Mouse (Mus musculus): ENCODE results near the gene Vwa8. TPM values are rescaled to one million over a fixed set of nuclear protein-coding genes. Genes with fewer than 3 reads are reported as not detected.

The Vwa8 gene
- total and polyA plus RNA-seq, 3 experiments: 4.5 to 35.4 (median 18.5) TPM

- H3K36me3 ChIP-seq (replicated peaks): peaks cover 47% of the 10 kb centered on the region
- TF ChIP-seq GATA2 (IDR thresholded peaks at IDR 0.05; ENCODE audit: borderline replicate concordance, low read depth, low read length) (no peak), CTCF (IDR thresholded peaks at IDR 0.05; ENCODE audit: low read depth, low read length) (no peak), POLR2AphosphoS5 (IDR thresholded peaks at IDR 0.05; ENCODE audit: insufficient replicate concordance, low read depth, low read length) (no peak), GATA1 (IDR thresholded peaks at IDR 0.05; ENCODE audit: borderline replicate concordance, low read length) (no peak), TAL1 (conservative IDR thresholded peaks at IDR 0.05; ENCODE audit: low read depth, low read length) (no peak)
- H3K4me1 ChIP-seq (ENCODE audit: insufficient read depth, low read depth, low read length): no peaks in the 10 kb centered on the region
- DNase-seq (ENCODE audit: low spot score): no peak
- no peaks in the 10 kb centered on the region for H3K27me3 ChIP-seq (ENCODE audit: insufficient read depth, low read length)
- ATAC-seq (ENCODE audit: extremely low read depth, insufficient number of reproducible peaks, low FRiP score, poor library complexity, severe bottlenecking): no peak
- no peak overlapping the region for H3K4me3 ChIP-seq (ENCODE audit: low read depth, low read length)
- H3K9me3 ChIP-seq (replicated peaks): no peaks in the 10 kb centered on the region
Measured at GRCm38 (mm10) chr14:79033396-79033795, 184.5 kb downstream of the Vwa8 start.

DNA sequence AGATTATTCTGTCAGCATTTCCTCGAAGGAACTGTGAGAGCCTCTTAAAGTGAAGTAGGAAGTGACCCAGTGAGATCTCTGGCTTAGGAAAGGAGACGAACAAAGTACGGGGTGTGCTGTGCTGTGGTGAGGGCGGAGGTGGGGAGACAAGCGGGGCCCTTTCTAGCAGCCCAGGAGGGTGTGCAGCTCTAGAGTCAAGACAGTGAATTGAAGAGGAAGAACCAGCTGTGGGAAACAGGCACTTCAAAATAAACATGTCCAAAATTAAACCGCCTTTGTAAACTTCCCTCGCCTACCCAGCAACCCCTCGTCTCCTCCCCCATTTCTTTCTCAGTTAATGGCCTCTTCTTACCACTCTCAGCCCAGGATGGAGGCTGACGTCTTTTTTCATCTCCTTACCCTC is 185.7 kb downstream of the Vwa8 start:
- no peak for TF ChIP-seq TAL1 (conservative IDR thresholded peaks at IDR 0.05; ENCODE audit: low read depth, low read length)
- no peak for TF ChIP-seq GATA2 (IDR thresholded peaks at IDR 0.05; ENCODE audit: borderline replicate concordance, low read depth, low read length)
- no peak for TF ChIP-seq GATA1 (IDR thresholded peaks at IDR 0.05; ENCODE audit: borderline replicate concordance, low read length)
- TF ChIP-seq POLR2AphosphoS5 (IDR thresholded peaks at IDR 0.05; ENCODE audit: insufficient replicate concordance, low read depth, low read length): no peak
- TF ChIP-seq CTCF (IDR thresholded peaks at IDR 0.05; ENCODE audit: low read depth, low read length): no peak
- peaks cover 51% of the 10 kb centered on the region for H3K36me3 ChIP-seq (replicated peaks)
- no peaks in the 10 kb centered on the region for H3K27me3 ChIP-seq (ENCODE audit: insufficient read depth, low read length)
- DNase-seq (ENCODE audit: low spot score): no peak
- no peaks in the 10 kb centered on the region for H3K4me1 ChIP-seq (ENCODE audit: insufficient read depth, low read depth, low read length)
- H3K9me3 ChIP-seq (replicated peaks): no peaks in the 10 kb centered on the region
- no peak for ATAC-seq (ENCODE audit: extremely low read depth, insufficient number of reproducible peaks, low FRiP score, poor library complexity, severe bottlenecking)
- no peak overlapping the region for H3K4me3 ChIP-seq (ENCODE audit: low read depth, low read length)

DNA sequence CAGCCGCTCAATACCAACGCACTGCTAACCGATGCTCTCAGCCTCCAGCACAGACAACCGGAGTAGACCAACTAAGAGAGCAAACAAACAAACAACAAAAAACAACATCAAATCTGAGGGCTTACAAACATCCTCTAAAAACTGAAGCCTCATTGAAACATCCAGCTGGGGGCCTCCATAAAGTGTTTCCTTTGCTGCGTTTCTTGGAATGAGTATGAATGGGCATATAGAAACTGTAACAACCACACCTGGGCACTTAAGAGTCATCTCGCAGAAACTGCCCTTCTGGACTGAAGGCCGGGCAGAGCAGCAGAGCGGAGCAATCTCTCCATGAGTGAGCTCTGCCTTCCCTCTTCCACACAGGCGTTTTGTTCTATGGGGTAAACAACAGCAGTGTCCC is 186.7 kb downstream of the Vwa8 start:
- Histone ChIP-seq H3K4me1 (ENCODE audit: insufficient read depth, low read depth, low read length) (no peaks in the 10 kb centered on the region), H3K9me3 (replicated peaks) (no peaks in the 10 kb centered on the region), H3K27me3 (ENCODE audit: insufficient read depth, low read length) (no peaks in the 10 kb centered on the region), H3K36me3 (replicated peaks) (peaks cover 49% of the 10 kb centered on the region), H3K4me3 (ENCODE audit: low read depth, low read length) (no peak overlapping the region)
- DNase-seq (ENCODE audit: low spot score): no peak
- ATAC-seq (ENCODE audit: extremely low read depth, insufficient number of reproducible peaks, low FRiP score, poor library complexity, severe bottlenecking): no peak
- no peak for TF ChIP-seq TAL1 (conservative IDR thresholded peaks at IDR 0.05; ENCODE audit: low read depth, low read length)
- no peak for TF ChIP-seq POLR2AphosphoS5 (IDR thresholded peaks at IDR 0.05; ENCODE audit: insufficient replicate concordance, low read depth, low read length)
- TF ChIP-seq CTCF (IDR thresholded peaks at IDR 0.05; ENCODE audit: low read depth, low read length): no peak
- TF ChIP-seq GATA2 (IDR thresholded peaks at IDR 0.05; ENCODE audit: borderline replicate concordance, low read depth, low read length): no peak
- no peak for TF ChIP-seq GATA1 (IDR thresholded peaks at IDR 0.05; ENCODE audit: borderline replicate concordance, low read length)

DNA sequence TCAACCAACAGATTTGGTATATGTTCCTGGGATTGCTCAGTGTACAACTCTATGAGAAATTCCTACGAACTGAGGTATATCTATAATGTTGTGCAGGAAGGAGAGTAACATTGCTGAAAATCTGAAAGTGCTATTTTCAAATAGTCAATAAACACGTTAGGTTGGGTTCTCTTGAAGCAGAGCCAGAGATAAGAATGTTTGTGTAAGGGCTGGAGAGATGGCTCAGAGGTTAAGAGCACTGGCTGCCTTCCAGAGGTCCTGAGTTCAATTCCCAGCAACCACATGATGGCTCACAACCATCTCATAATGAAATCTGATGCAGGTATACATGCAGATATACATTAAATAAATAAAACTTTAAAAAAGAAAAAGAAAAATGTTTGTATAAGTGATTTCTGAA is 198.3 kb downstream of the Vwa8 start:
- H3K36me3 ChIP-seq (replicated peaks): peaks cover 37% of the 10 kb centered on the region
- no peaks in the 10 kb centered on the region for H3K27me3 ChIP-seq (ENCODE audit: insufficient read depth, low read length)
- H3K4me3 ChIP-seq (ENCODE audit: low read depth, low read length): no peak overlapping the region
- ATAC-seq (ENCODE audit: extremely low read depth, insufficient number of reproducible peaks, low FRiP score, poor library complexity, severe bottlenecking) (no peak), DNase-seq (ENCODE audit: low spot score) (no peak)
- no peaks in the 10 kb centered on the region for H3K4me1 ChIP-seq (ENCODE audit: insufficient read depth, low read depth, low read length)
- TF ChIP-seq POLR2AphosphoS5 (IDR thresholded peaks at IDR 0.05; ENCODE audit: insufficient replicate concordance, low read depth, low read length): no peak
- no peak for TF ChIP-seq GATA1 (IDR thresholded peaks at IDR 0.05; ENCODE audit: borderline replicate concordance, low read length)
- no peak for TF ChIP-seq TAL1 (conservative IDR thresholded peaks at IDR 0.05; ENCODE audit: low read depth, low read length)
- TF ChIP-seq CTCF (IDR thresholded peaks at IDR 0.05; ENCODE audit: low read depth, low read length): no peak
- no peak for TF ChIP-seq GATA2 (IDR thresholded peaks at IDR 0.05; ENCODE audit: borderline replicate concordance, low read depth, low read length)
- H3K9me3 ChIP-seq (replicated peaks): no peaks in the 10 kb centered on the region

DNA sequence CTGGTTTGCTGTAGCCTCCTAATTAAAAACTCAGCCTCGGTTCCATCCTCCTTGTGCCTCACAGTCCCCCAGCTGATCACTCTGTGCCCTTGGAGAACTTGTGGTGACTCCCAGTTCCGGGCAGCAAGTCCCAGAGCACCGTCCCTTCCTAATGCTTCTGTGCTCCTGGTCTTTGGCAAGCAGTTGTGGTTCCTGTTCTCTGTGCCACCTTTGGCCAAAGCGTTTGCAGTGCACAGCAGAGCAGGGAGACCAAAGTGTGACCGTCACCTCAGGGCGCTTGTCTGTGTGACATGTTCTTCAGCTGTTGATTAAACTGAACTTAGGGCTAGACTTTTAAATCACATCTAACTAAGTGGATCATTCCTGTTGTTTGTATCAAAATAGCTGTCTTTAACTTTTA is 199.1 kb downstream of the Vwa8 start:
- Histone ChIP-seq H3K4me1 (ENCODE audit: insufficient read depth, low read depth, low read length) (no peaks in the 10 kb centered on the region), H3K27me3 (ENCODE audit: insufficient read depth, low read length) (no peaks in the 10 kb centered on the region), H3K4me3 (ENCODE audit: low read depth, low read length) (no peak overlapping the region), H3K9me3 (replicated peaks) (no peaks in the 10 kb centered on the region), H3K36me3 (replicated peaks) (peaks cover 35% of the 10 kb centered on the region)
- ATAC-seq (ENCODE audit: extremely low read depth, insufficient number of reproducible peaks, low FRiP score, poor library complexity, severe bottlenecking) (no peak), DNase-seq (ENCODE audit: low spot score) (no peak)
- TF ChIP-seq GATA1 (IDR thresholded peaks at IDR 0.05; ENCODE audit: borderline replicate concordance, low read length): no peak
- TF ChIP-seq GATA2 (IDR thresholded peaks at IDR 0.05; ENCODE audit: borderline replicate concordance, low read depth, low read length): no peak
- no peak for TF ChIP-seq POLR2AphosphoS5 (IDR thresholded peaks at IDR 0.05; ENCODE audit: insufficient replicate concordance, low read depth, low read length)
- TF ChIP-seq CTCF (IDR thresholded peaks at IDR 0.05; ENCODE audit: low read depth, low read length): no peak
- no peak for TF ChIP-seq TAL1 (conservative IDR thresholded peaks at IDR 0.05; ENCODE audit: low read depth, low read length)

GRCm38 (mm10) chr14:79049544-79049943 is 200.7 kb downstream of the Vwa8 start:
- Histone ChIP-seq H3K36me3 (replicated peaks) (peaks cover 30% of the 10 kb centered on the region), H3K4me3 (ENCODE audit: low read depth, low read length) (no peak overlapping the region), H3K4me1 (ENCODE audit: insufficient read depth, low read depth, low read length) (no peaks in the 10 kb centered on the region), H3K9me3 (replicated peaks) (no peaks in the 10 kb centered on the region), H3K27me3 (ENCODE audit: insufficient read depth, low read length) (no peaks in the 10 kb centered on the region)
- DNase-seq (ENCODE audit: low spot score) (no peak), ATAC-seq (ENCODE audit: extremely low read depth, insufficient number of reproducible peaks, low FRiP score, poor library complexity, severe bottlenecking) (no peak)
- no peak for TF ChIP-seq CTCF (IDR thresholded peaks at IDR 0.05; ENCODE audit: low read depth, low read length)
- TF ChIP-seq TAL1 (conservative IDR thresholded peaks at IDR 0.05; ENCODE audit: low read depth, low read length): no peak
- TF ChIP-seq GATA1 (IDR thresholded peaks at IDR 0.05; ENCODE audit: borderline replicate concordance, low read length): no peak

GRCm38 (mm10) chr14:79065636-79066035 is 216.8 kb downstream of the Vwa8 start:
- no peaks in the 10 kb centered on the region for H3K9me3 ChIP-seq (replicated peaks)
- ATAC-seq (ENCODE audit: extremely low read depth, insufficient number of reproducible peaks, low FRiP score, poor library complexity, severe bottlenecking) (no peak), DNase-seq (ENCODE audit: low spot score) (no peak)
- H3K36me3 ChIP-seq (replicated peaks): peaks cover 39% of the 10 kb centered on the region
- no peaks in the 10 kb centered on the region for H3K4me1 ChIP-seq (ENCODE audit: insufficient read depth, low read depth, low read length)
- no peaks in the 10 kb centered on the region for H3K27me3 ChIP-seq (ENCODE audit: insufficient read depth, low read length)
- no peak overlapping the region for H3K4me3 ChIP-seq (ENCODE audit: low read depth, low read length)
- TF ChIP-seq GATA2 (IDR thresholded peaks at IDR 0.05; ENCODE audit: borderline replicate concordance, low read depth, low read length) (no peak), GATA1 (IDR thresholded peaks at IDR 0.05; ENCODE audit: borderline replicate concordance, low read length) (no peak), CTCF (IDR thresholded peaks at IDR 0.05; ENCODE audit: low read depth, low read length) (no peak), TAL1 (conservative IDR thresholded peaks at IDR 0.05; ENCODE audit: low read depth, low read length) (no peak), POLR2AphosphoS5 (IDR thresholded peaks at IDR 0.05; ENCODE audit: insufficient replicate concordance, low read depth, low read length) (no peak)
